Mouse (Mus musculus) frontal cortex, postnatal 10 days (tissue): Measurements from ENCODE around the gene Cmtm7.

Experiments used
- DNase-seq, 2 experiments: peaks; one replicate each; pipeline ENCODE4 v3.0.0; 2022; ENCODE audit warnings: low spot score in 2 of 2, mixed read lengths in 1 of 2

Cmtm7 gene

GRCm38 (mm10) chr9:114796473-114797050, 14.9 kb upstream of the Cmtm7 start:
- DNase-seq, result no peak

GRCm38 (mm10) chr9:114794491-114794890, 12.8 kb upstream of the Cmtm7 start:
- no peak for DNase-seq

GRCm38 (mm10) chr9:114793764-114794295, 12.2 kb upstream of the Cmtm7 start:
- DNase-seq, result no peak

GRCm38 (mm10) chr9:114789989-114790388, 8.3 kb upstream of the Cmtm7 start:
- no peak for DNase-seq

GRCm38 (mm10) chr9:114789557-114789956, 7.9 kb upstream of the Cmtm7 start:
- no peak for DNase-seq

- no peak for DNase-seq
Measured at GRCm38 (mm10) chr9:114788697-114789096, 7.0 kb upstream of the Cmtm7 start.

- no peak for DNase-seq
Measured at GRCm38 (mm10) chr9:114787716-114788115, 6.1 kb upstream of the Cmtm7 start.

GRCm38 (mm10) chr9:114787134-114787533, 5.5 kb upstream of the Cmtm7 start:
- DNase-seq, result no peak

GRCm38 (mm10) chr9:114785432-114786125, 3.9 kb upstream of the Cmtm7 start:
- no peak for DNase-seq

GRCm38 (mm10) chr9:114780746-114781525, 720 bp downstream of the Cmtm7 start:
- DNase-seq, result peak; percentile 37 to 45

- DNase-seq, result no peak
Measured at GRCm38 (mm10) chr9:114779984-114780745, 1.5 kb downstream of the Cmtm7 start.

GRCm38 (mm10) chr9:114778877-114779276, 2.8 kb downstream of the Cmtm7 start:
- DNase-seq, result no peak

GRCm38 (mm10) chr9:114778047-114778390, 3.6 kb downstream of the Cmtm7 start:
- DNase-seq, result no peak

GRCm38 (mm10) chr9:114777178-114778046, 4.2 kb downstream of the Cmtm7 start:
- no peak for DNase-seq

GRCm38 (mm10) chr9:114776361-114776760, 5.3 kb downstream of the Cmtm7 start:
- DNase-seq, result no peak

- DNase-seq, result peak; percentile 32 to 57
Measured at GRCm38 (mm10) chr9:114775272-114775671, 6.4 kb downstream of the Cmtm7 start.

- no peak for DNase-seq
Measured at GRCm38 (mm10) chr9:114774629-114775028, 7.0 kb downstream of the Cmtm7 start.

GRCm38 (mm10) chr9:114771565-114771964, 10.1 kb downstream of the Cmtm7 start:
- DNase-seq, result no peak

- DNase-seq, result no peak
Measured at GRCm38 (mm10) chr9:114770224-114770623, 11.4 kb downstream of the Cmtm7 start.

GRCm38 (mm10) chr9:114768066-114768465, 13.6 kb downstream of the Cmtm7 start:
- DNase-seq, result no peak

- DNase-seq, result no peak
Measured at GRCm38 (mm10) chr9:114767507-114767906, 14.1 kb downstream of the Cmtm7 start.
